10 mouse cellular contexts compared by ENCODE assay signal in genomic region chr3:68534571-68535051, GRCm38 (mm10).
DNase-seq lines count a peak whose midpoint lies in the region; ATAC-seq and TF ChIP-seq lines count a peak whose summit lies in the region.
"Had no signal": no experiment of that assay in that cellular context is flagged by ENCODE, and none has a peak within 500 bp of the region (broad histone marks: within the 10 kb centered on the region; RNA-seq: fewer than 3 reads in every experiment).

No protein-coding gene starts in this region.

- ATAC-seq in heart, postnatal 0 days (ENCODE audit: insufficient read depth, low read depth) = peak; percentile 90
- ATAC-seq in forebrain, postnatal 0 days = no peak
- ATAC-seq: forebrain, embryonic 13.5 days had no signal

- no peaks in the 10 kb centered on the region for H3K36me3 ChIP-seq in ES-Bruce4 (ENCODE audit: control insufficient read depth, insufficient read depth, low read length, poor library complexity, severe bottlenecking)
- H3K36me3 ChIP-seq in heart, postnatal 0 days (replicated peaks; ENCODE audit: control insufficient read depth, insufficient read depth, low read length) = no peaks in the 10 kb centered on the region
- peaks cover 10% of the 10 kb centered on the region; the same call in 1 of the 2 replicates for H3K36me3 ChIP-seq in limb, embryonic 10.5 days
- no peaks in the 10 kb centered on the region for H3K36me3 ChIP-seq in forebrain, postnatal 0 days (ENCODE audit: insufficient read depth)

- TF ChIP-seq CTCF in ES-Bruce4 (IDR thresholded peaks at IDR 0.05; ENCODE audit: low read depth, low read length) = no peak
- TF ChIP-seq CTCF in heart, postnatal 0 days (IDR thresholded peaks at IDR 0.05; ENCODE audit: low read depth) = no peak
- no peak for TF ChIP-seq CTCF in lung, adult 2 months (IDR thresholded peaks at IDR 0.05; ENCODE audit: insufficient read depth, low read length)
- no peak for TF ChIP-seq CTCF in forebrain, postnatal 0 days (IDR thresholded peaks at IDR 0.05; ENCODE audit: low read depth)

- H3K9me3 ChIP-seq in ES-Bruce4 (replicated peaks; ENCODE audit: control insufficient read depth, insufficient read depth, low read length, poor library complexity, severe bottlenecking) = peaks cover 11% of the 10 kb centered on the region
- H3K9me3 ChIP-seq in heart, postnatal 0 days (replicated peaks; ENCODE audit: control insufficient read depth, low read length) = 0 out of 2 replicates have a peak, but pooled peaks cover 5% of the 10 kb centered on the region
- no peaks in the 10 kb centered on the region for H3K9me3 ChIP-seq in limb, embryonic 10.5 days (replicated peaks)
- peaks cover 3% of the 10 kb centered on the region; the same call in 1 of the 2 replicates for H3K9me3 ChIP-seq in forebrain, postnatal 0 days (ENCODE audit: low read length)
- H3K9me3 ChIP-seq: forebrain, embryonic 13.5 days had no signal

- H3K9ac ChIP-seq in ES-Bruce4 (ENCODE audit: low read depth, poor library complexity, severe bottlenecking) = no peak overlapping the region
- H3K9ac ChIP-seq in heart, postnatal 0 days (replicated peaks; ENCODE audit: low read depth, low read length) = no peak overlapping the region
- H3K9ac ChIP-seq in forebrain, postnatal 0 days = no peak overlapping the region
- H3K9ac ChIP-seq: forebrain, embryonic 13.5 days; liver, embryonic 14.5 days had no signal

- no peak for TF ChIP-seq POLR2A in ES-Bruce4 (IDR thresholded peaks at IDR 0.05; ENCODE audit: insufficient read depth, low read length)
- TF ChIP-seq POLR2A in lung, adult 2 months (IDR thresholded peaks at IDR 0.05; ENCODE audit: borderline replicate concordance, extremely low read depth, low read depth, low read length) = no peak

- peak overlapping the region; percentile 91 for H3K27ac ChIP-seq in ES-Bruce4 (ENCODE audit: insufficient read depth, low read length)
- peak overlapping the region; percentile 91 for H3K27ac ChIP-seq in heart, postnatal 0 days (ENCODE audit: low read depth)
- no peak overlapping the region for H3K27ac ChIP-seq in limb, embryonic 10.5 days
- H3K27ac ChIP-seq in forebrain, postnatal 0 days (ENCODE audit: low read depth, low read length) = no peak overlapping the region
- H3K27ac ChIP-seq: forebrain, embryonic 13.5 days; liver, embryonic 14.5 days had no signal

- no peak overlapping the region for H3K4me3 ChIP-seq in ES-Bruce4 (ENCODE audit: low read depth, low read length)
- H3K4me3 ChIP-seq in heart, postnatal 0 days (ENCODE audit: low read depth, low read length) = no peak overlapping the region
- no peak overlapping the region for H3K4me3 ChIP-seq in lung, adult 2 months (replicated peaks; ENCODE audit: extremely low read depth, low read depth, low read length)
- H3K4me3 ChIP-seq in limb, embryonic 10.5 days = no peak overlapping the region
- no peak overlapping the region for H3K4me3 ChIP-seq in forebrain, postnatal 0 days (ENCODE audit: low read depth, low read length)
- H3K4me3 ChIP-seq: forebrain, embryonic 13.5 days had no signal

- TF ChIP-seq EP300 in ES-Bruce4 (IDR thresholded peaks at IDR 0.05; ENCODE audit: insufficient read depth, low read depth, low read length) = peak; percentile 68
- no peak for TF ChIP-seq EP300 in heart, postnatal 0 days (IDR thresholded peaks at IDR 0.05; ENCODE audit: low read depth)

- WGBS in heart, postnatal 0 days = 14% methylated on average over 6 of the region's 7 CpGs
- 20% methylated on average over 6 of the region's 7 CpGs for WGBS in lung, adult 2 months
- WGBS in limb, embryonic 10.5 days = 26% methylated on average over 6 of the region's 7 CpGs
- WGBS in forebrain, postnatal 0 days = 20% methylated on average over 7 of the region's 7 CpGs

- no peaks in the 10 kb centered on the region for H3K4me1 ChIP-seq in ES-Bruce4 (ENCODE audit: control insufficient read depth, insufficient read depth, low read length)
- H3K4me1 ChIP-seq in heart, postnatal 0 days (ENCODE audit: control insufficient read depth, insufficient read depth) = peaks cover 17% of the 10 kb centered on the region
- no peaks in the 10 kb centered on the region; the same call in 1 of the 2 replicates for H3K4me1 ChIP-seq in lung, adult 2 months (ENCODE audit: control insufficient read depth, insufficient read depth, low read length)
- peaks cover 12% of the 10 kb centered on the region for H3K4me1 ChIP-seq in limb, embryonic 10.5 days
- H3K4me1 ChIP-seq in forebrain, postnatal 0 days (ENCODE audit: insufficient read depth) = no peaks in the 10 kb centered on the region
- H3K4me1 ChIP-seq: forebrain, embryonic 13.5 days had no signal

- H3K27me3 ChIP-seq in ES-Bruce4 (ENCODE audit: control insufficient read depth, insufficient read depth, low read length, poor library complexity, severe bottlenecking) = no peaks in the 10 kb centered on the region
- no peaks in the 10 kb centered on the region for H3K27me3 ChIP-seq in heart, postnatal 0 days (ENCODE audit: control insufficient read depth, insufficient read depth, low read length)
- no peaks in the 10 kb centered on the region for H3K27me3 ChIP-seq in limb, embryonic 10.5 days (ENCODE audit: low read depth, poor library complexity, severe bottlenecking)
- no peaks in the 10 kb centered on the region for H3K27me3 ChIP-seq in forebrain, postnatal 0 days (ENCODE audit: insufficient read depth, low read length)
- H3K27me3 ChIP-seq: forebrain, embryonic 13.5 days had no signal

- peak overlapping the region; percentile 1; the same call in 1 of the 2 replicates for H3K4me2 ChIP-seq in heart, postnatal 0 days (ENCODE audit: low read depth, low read length)
- no peak overlapping the region for H3K4me2 ChIP-seq in forebrain, postnatal 0 days (ENCODE audit: low read depth)
- H3K4me2 ChIP-seq: forebrain, embryonic 13.5 days had no signal

- DNase-seq in WW6 (ENCODE audit: low read depth, low spot score) = peak; percentile 22
- peak; percentile 84 for DNase-seq in heart, postnatal 0 days (ENCODE audit: low spot score)
- peak; percentile 25 for DNase-seq in lung, adult 2 months
- DNase-seq in limb, embryonic 10.5 days (ENCODE audit: low spot score) = no peak
- DNase-seq in forebrain, postnatal 0 days = no peak
- DNase-seq in ovary, postnatal 14 days (ENCODE audit: low spot score) = no peak
- DNase-seq in urinary bladder, postnatal 10 days (ENCODE audit: low spot score) = no peak

Comparison
In these comparisons a context has a peak if more than half of its experiments do, and no peak if none do; other contexts are left out.
1. H3K27ac ChIP-seq: peak in ES-Bruce4 (single experiment) and heart, postnatal 0 days (single experiment); none in limb, embryonic 10.5 days (single experiment) and forebrain, postnatal 0 days (single experiment).
2. DNase-seq: peak in WW6 (single experiment), heart, postnatal 0 days (single experiment) and lung, adult 2 months (single experiment); none in limb, embryonic 10.5 days (single experiment), forebrain, postnatal 0 days (single experiment), ovary, postnatal 14 days (single experiment) and urinary bladder, postnatal 10 days (single experiment).